Mouse (Mus musculus): ENCODE measurements around the gene Ankrd24. TPM values are rescaled to one million over a fixed set of nuclear protein-coding genes. Genes with fewer than 3 reads are reported as not detected.
"Not testable (repeated sequence)": the region's sequence is repeated elsewhere in the genome, so short reads cannot be mapped to it uniquely, and the experiment has no call there.

Ankrd24 gene
- polyA plus RNA-seq, 1 experiment from 2014 or later = 9.6 TPM

- 59% methylated on average over 7 of the region's 7 CpGs for WGBS
- Histone ChIP-seq H3K9ac (peak overlapping the region; percentile 54), H3K4me3 (peak overlapping the region; percentile 69), H3K36me3 (peaks cover 29% of the 10 kb centered on the region), H3K9me3 (replicated peaks) (no peaks in the 10 kb centered on the region), H3K4me1 (replicated peaks) (peaks cover 15% of the 10 kb centered on the region), H3K4me2 (peak overlapping the region; percentile 86), H3K27me3 (replicated peaks) (no peaks in the 10 kb centered on the region), H3K27ac (ENCODE audit: poor library complexity, severe bottlenecking) (peak overlapping the region; percentile 77)
- peak; percentile 27; the same call in 1 of the 2 replicates for ATAC-seq (ENCODE audit: insufficient number of reproducible peaks, low FRiP score)
These were observed 512 bp upstream of the Ankrd24 start for GRCm38 (mm10) chr10:81627836-81628220.

- H3K36me3 ChIP-seq = no peaks in the 10 kb centered on the region
- WGBS = 3% methylated on average over 37 of the region's 37 CpGs
These were observed 5.1 kb downstream of the Ankrd24 start for GRCm38 (mm10) chr10:81633253-81634099.

GRCm38 (mm10) chr10:81636338-81636737, 8.0 kb downstream of the Ankrd24 start:
- H3K9me3 ChIP-seq (replicated peaks) = no peaks in the 10 kb centered on the region
- H3K27ac ChIP-seq (ENCODE audit: poor library complexity, severe bottlenecking) = no peak overlapping the region
- H3K36me3 ChIP-seq = no peaks in the 10 kb centered on the region
- H3K27me3 ChIP-seq (replicated peaks) = no peaks in the 10 kb centered on the region
- no peak overlapping the region for H3K4me2 ChIP-seq
- no peak overlapping the region for H3K4me3 ChIP-seq
- peaks cover 19% of the 10 kb centered on the region for H3K4me1 ChIP-seq (replicated peaks)
- H3K9ac ChIP-seq = no peak overlapping the region
- WGBS = 17% methylated on average over 8 of the region's 8 CpGs
- no peak for ATAC-seq (ENCODE audit: insufficient number of reproducible peaks, low FRiP score)

More at GRCm38 (mm10) chr10:81633253-81634099, 5.1 kb downstream of the Ankrd24 start:
- H3K4me3 ChIP-seq = peak overlapping the region; percentile 58
- peak overlapping the region; percentile 31; the same call in 1 of the 2 replicates for H3K27ac ChIP-seq (ENCODE audit: poor library complexity, severe bottlenecking)
- no peaks in the 10 kb centered on the region for H3K9me3 ChIP-seq (replicated peaks)
- peak overlapping the region; percentile 79 for H3K4me2 ChIP-seq
- peak overlapping the region; percentile 75 for H3K9ac ChIP-seq
- peaks cover 15% of the 10 kb centered on the region for H3K4me1 ChIP-seq (replicated peaks)
- peak; percentile 90 for ATAC-seq (ENCODE audit: insufficient number of reproducible peaks, low FRiP score)
- no peaks in the 10 kb centered on the region for H3K27me3 ChIP-seq (replicated peaks)

GRCm38 (mm10) chr10:81638101-81638500, 9.8 kb downstream of the Ankrd24 start:
- Histone ChIP-seq H3K4me1 (replicated peaks) (peaks cover 36% of the 10 kb centered on the region), H3K9ac (no peak overlapping the region), H3K27ac (ENCODE audit: poor library complexity, severe bottlenecking) (no peak overlapping the region), H3K4me2 (no peak overlapping the region), H3K4me3 (no peak overlapping the region), H3K9me3 (replicated peaks) (no peaks in the 10 kb centered on the region), H3K27me3 (replicated peaks) (no peaks in the 10 kb centered on the region), H3K36me3 (no peaks in the 10 kb centered on the region)
- ATAC-seq (ENCODE audit: insufficient number of reproducible peaks, low FRiP score) = no peak
- 65% methylated on average over 6 of the region's 6 CpGs for WGBS

- H3K9me3 ChIP-seq (replicated peaks); H3K9ac ChIP-seq; H3K36me3 ChIP-seq; H3K4me3 ChIP-seq; H3K27ac ChIP-seq (ENCODE audit: poor library complexity, severe bottlenecking); H3K27me3 ChIP-seq (replicated peaks); H3K4me2 ChIP-seq; ATAC-seq (ENCODE audit: insufficient number of reproducible peaks, low FRiP score): not testable (repeated sequence)
- 46% methylated on average over 4 of the region's 4 CpGs for WGBS
- H3K4me1 ChIP-seq (replicated peaks) = peaks cover 35% of the 10 kb centered on the region
These were observed 12.5 kb downstream of the Ankrd24 start for GRCm38 (mm10) chr10:81640825-81641224.

- H3K27ac ChIP-seq (ENCODE audit: poor library complexity, severe bottlenecking) = no peak overlapping the region
- H3K4me3 ChIP-seq = no peak overlapping the region
- WGBS = 87% methylated on average over 2 of the region's 2 CpGs
- no peaks in the 10 kb centered on the region for H3K36me3 ChIP-seq
- H3K4me2 ChIP-seq = no peak overlapping the region; the same call in 1 of the 2 replicates
- H3K9ac ChIP-seq = 0 out of 2 replicates have a peak overlapping the region, but pooled peaks have one; percentile 89
- no peak for ATAC-seq (ENCODE audit: insufficient number of reproducible peaks, low FRiP score)
- H3K27me3 ChIP-seq (replicated peaks) = no peaks in the 10 kb centered on the region
- H3K9me3 ChIP-seq (replicated peaks) = no peaks in the 10 kb centered on the region
- peaks cover 28% of the 10 kb centered on the region for H3K4me1 ChIP-seq (replicated peaks)
These were observed 13.2 kb downstream of the Ankrd24 start for GRCm38 (mm10) chr10:81641566-81641965.

GRCm38 (mm10) chr10:81641978-81642647, 13.8 kb downstream of the Ankrd24 start:
- peak overlapping the region; percentile 89 for H3K9ac ChIP-seq
- peak overlapping the region; percentile 63 for H3K4me3 ChIP-seq
- H3K4me1 ChIP-seq (replicated peaks) = peaks cover 28% of the 10 kb centered on the region
- WGBS = 75% methylated on average over 8 of the region's 8 CpGs
- peak overlapping the region; percentile 89 for H3K4me2 ChIP-seq
- H3K27ac ChIP-seq (ENCODE audit: poor library complexity, severe bottlenecking) = 0 out of 2 replicates have a peak overlapping the region, but pooled peaks have one; percentile 93
- H3K27me3 ChIP-seq (replicated peaks) = no peaks in the 10 kb centered on the region
- ATAC-seq (ENCODE audit: insufficient number of reproducible peaks, low FRiP score) = no peak
- no peaks in the 10 kb centered on the region for H3K9me3 ChIP-seq (replicated peaks)
- no peaks in the 10 kb centered on the region for H3K36me3 ChIP-seq

- WGBS = 19% methylated on average over 24 of the region's 24 CpGs
- Histone ChIP-seq H3K27me3 (replicated peaks) (no peaks in the 10 kb centered on the region), H3K36me3 (no peaks in the 10 kb centered on the region), H3K9ac (peak overlapping the region; percentile 89), H3K27ac (ENCODE audit: poor library complexity, severe bottlenecking) (peak overlapping the region; percentile 93), H3K4me3 (peak overlapping the region; percentile 63), H3K4me1 (replicated peaks) (peaks cover 28% of the 10 kb centered on the region), H3K9me3 (replicated peaks) (no peaks in the 10 kb centered on the region), H3K4me2 (peak overlapping the region; percentile 89)
- peak; percentile 41 for ATAC-seq (ENCODE audit: insufficient number of reproducible peaks, low FRiP score)
These were observed 14.5 kb downstream of the Ankrd24 start for GRCm38 (mm10) chr10:81642648-81643448.

- under 1% methylated on average over 65 of the region's 75 CpGs for WGBS
- H3K9me3 ChIP-seq (replicated peaks) = no peaks in the 10 kb centered on the region
- H3K36me3 ChIP-seq = no peaks in the 10 kb centered on the region
- no peaks in the 10 kb centered on the region for H3K27me3 ChIP-seq (replicated peaks)
- peak; percentile 93 for ATAC-seq (ENCODE audit: insufficient number of reproducible peaks, low FRiP score)
- H3K27ac ChIP-seq (ENCODE audit: poor library complexity, severe bottlenecking) = peak overlapping the region; percentile 93
- peak overlapping the region; percentile 89 for H3K9ac ChIP-seq
- H3K4me3 ChIP-seq = peak overlapping the region; percentile 63
- H3K4me2 ChIP-seq = peak overlapping the region; percentile 89
- peaks cover 28% of the 10 kb centered on the region for H3K4me1 ChIP-seq (replicated peaks)
These were observed 15.2 kb downstream of the Ankrd24 start for GRCm38 (mm10) chr10:81643449-81644055.

GRCm38 (mm10) chr10:81644162-81644561, 15.8 kb downstream of the Ankrd24 start:
- WGBS = 49% methylated on average over 2 of the region's 2 CpGs
- no peak for ATAC-seq (ENCODE audit: insufficient number of reproducible peaks, low FRiP score)
- H3K27me3 ChIP-seq (replicated peaks) = no peaks in the 10 kb centered on the region
- peak overlapping the region; percentile 93 for H3K27ac ChIP-seq (ENCODE audit: poor library complexity, severe bottlenecking)
- peak overlapping the region; percentile 89 for H3K4me2 ChIP-seq
- peak overlapping the region; percentile 63 for H3K4me3 ChIP-seq
- H3K4me1 ChIP-seq (replicated peaks) = peaks cover 28% of the 10 kb centered on the region
- peak overlapping the region; percentile 89 for H3K9ac ChIP-seq
- H3K36me3 ChIP-seq = no peaks in the 10 kb centered on the region
- no peaks in the 10 kb centered on the region for H3K9me3 ChIP-seq (replicated peaks)

All from heart, embryonic 12.5 days (tissue).